Mouse (Mus musculus) olfactory bulb, adult 2 months (tissue): ENCODE data around the gene Thoc7. TPM values are rescaled to one million over a fixed set of nuclear protein-coding genes. Genes with fewer than 3 reads are reported as not detected.

ENCODE experiments used
- H3K27ac ChIP-seq: fragments of 200-500 bp; 2 replicates; pipeline ENCODE4 v1.5.1; 2012; ENCODE audit warnings: low read depth, low read length; ENCODE audit not compliant: insufficient read depth
- H3K4me1 ChIP-seq: fragments of 200-500 bp; 2 replicates; pipeline ENCODE4 v1.6.1; 2012; ENCODE audit warnings: low read length; ENCODE audit not compliant: control insufficient read depth, insufficient read depth
- H3K4me3 ChIP-seq: fragments of 200-500 bp; 2 replicates; pipeline ENCODE4 v1.5.1; 2012; ENCODE audit warnings: mild to moderate bottlenecking, low read depth, low read length, moderate library complexity; ENCODE audit not compliant: insufficient read depth
- CTCF ChIP-seq: fragments of 200-500 bp; IDR thresholded peaks from 2 replicates; pipeline ENCODE4 v1.5.1; 2012; ENCODE audit warnings: low read depth, mild to moderate bottlenecking, low read length, moderate library complexity; ENCODE audit not compliant: insufficient read depth
- POLR2A ChIP-seq: fragments of 200-500 bp; IDR thresholded peaks from 2 replicates; pipeline ENCODE4 v1.6.1; 2012; ENCODE audit warnings: mild to moderate bottlenecking, low read depth, low read length, moderate library complexity; ENCODE audit not compliant: insufficient read depth
- WGBS: fragments of 180-500 bp; shearing (Covaris S2); methylation state at CpG from one replicate; pipeline ENCODE4 v1.1.7; 2018; 5-methylcytosine and 5-hydroxymethylcytosine counted together
- polyA plus RNA-seq: library from polyadenylated mRNA; stranded (reverse); fragments of >200 nt; gene quantifications from 2 replicates; pipeline ENCODE4 v1.2.4, GENCODE M21; 2012; ENCODE audit warnings: low replicate concordance; ENCODE audit not compliant: missing spikeins, insufficient read depth, insufficient read length

Gene Thoc7
- polyA plus RNA-seq, 1 experiment, result 449 TPM

DNA sequence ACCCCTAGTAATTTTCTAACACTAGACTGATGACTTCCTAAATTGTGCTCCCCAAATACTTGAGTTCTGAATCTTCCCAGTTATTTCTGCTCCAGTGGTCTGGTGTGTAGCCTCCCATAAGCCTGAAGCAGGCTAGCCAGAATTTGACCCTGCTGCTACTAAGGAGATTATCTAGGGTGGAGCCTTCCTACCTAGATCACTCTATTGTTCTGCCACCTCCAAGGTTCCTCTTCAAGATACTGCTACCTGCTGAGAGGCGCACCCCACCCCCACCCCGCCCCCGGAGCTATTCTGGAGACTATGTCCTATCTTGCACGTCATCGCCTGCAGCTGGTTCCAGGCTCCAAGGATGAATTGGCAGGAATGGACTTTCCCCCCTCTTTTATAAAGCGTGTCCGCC is 54.5 kb downstream of the Thoc7 start:
- TF ChIP-seq POLR2A (no peak), CTCF (no peak)
- WGBS, result 83% methylated on average over 7 of the region's 7 CpGs
- no peaks in the 10 kb centered on the region for H3K4me1 ChIP-seq
- H3K27ac ChIP-seq, result no peak overlapping the region
- no peak overlapping the region for H3K4me3 ChIP-seq

DNA sequence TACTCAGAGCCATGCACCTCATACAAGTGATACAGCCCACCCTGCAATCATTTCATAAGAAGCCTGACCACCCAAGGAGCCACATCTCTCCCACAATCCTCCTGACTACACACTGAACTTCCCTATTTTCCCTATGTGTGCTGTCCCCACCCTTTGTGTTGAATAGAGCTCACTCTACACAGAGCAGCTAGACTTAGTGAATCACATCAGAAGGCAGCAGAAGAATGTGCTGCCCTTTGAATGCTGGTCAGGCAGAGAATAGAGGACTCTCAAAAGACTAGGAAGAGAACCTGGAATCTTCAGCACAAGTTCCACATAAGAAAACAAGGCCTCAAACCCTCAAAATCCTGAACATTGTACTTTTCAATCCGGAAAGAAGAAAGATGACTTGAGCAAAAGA is 55.2 kb downstream of the Thoc7 start:
- WGBS, result 91% methylated on average over 1 of the region's 1 CpGs
- TF ChIP-seq CTCF (no peak), POLR2A (no peak)

DNA sequence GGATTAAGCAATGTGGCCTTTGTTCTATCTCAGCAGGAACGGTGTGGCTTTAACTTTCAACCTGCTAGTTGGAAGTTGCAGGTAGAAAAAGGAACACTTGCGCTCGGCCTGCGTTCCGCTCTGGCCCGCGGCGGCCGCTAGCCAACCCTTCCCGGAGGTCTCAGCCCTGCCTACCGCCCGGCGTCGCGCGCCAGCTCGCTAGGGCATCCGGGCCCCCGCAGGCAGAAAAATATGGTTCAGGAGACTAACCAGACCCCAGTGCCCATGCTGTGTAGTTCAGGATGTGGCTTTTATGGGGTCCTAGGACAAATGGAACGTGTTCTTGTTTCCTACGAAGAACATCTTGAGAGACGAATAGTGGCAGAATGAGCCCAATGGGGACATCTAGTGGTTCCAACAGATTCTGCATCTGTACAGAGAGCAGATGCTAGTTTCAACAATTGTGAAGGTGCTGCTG is 60.0 kb downstream of the Thoc7 start:
- TF ChIP-seq CTCF (0 out of 2 replicates have a peak, but pooled peaks have one; percentile 23), POLR2A (no peak)
- Histone ChIP-seq H3K27ac (no peak overlapping the region), H3K4me1 (no peaks in the 10 kb centered on the region), H3K4me3 (peak overlapping the region; percentile 55)
- 2% methylated on average over 22 of the region's 22 CpGs for WGBS

More for the DNA sequence above, 55.2 kb downstream of the Thoc7 start:
- Histone ChIP-seq H3K4me1 (no peaks in the 10 kb centered on the region), H3K27ac (no peak overlapping the region), H3K4me3 (no peak overlapping the region)

Other genes with a start within 250 kb of the Thoc7 start
- not detected in 2 replicates for gene Gm281, start 47.4 kb downstream of the Thoc7 start, polyA plus RNA-seq
- gene Atxn7, start 412 bp downstream of the Thoc7 start, polyA plus RNA-seq, result not detected in 2 replicates
- not detected in 2 replicates for gene Psmd6, start 159.1 kb upstream of the Thoc7 start, polyA plus RNA-seq
- gene Olfr720, start 225.0 kb upstream of the Thoc7 start, polyA plus RNA-seq, result not detected in 2 replicates